Mouse (Mus musculus) adrenal gland, postnatal 0 days (tissue): Measurements from ENCODE around the gene Cnot4. TPM values are rescaled to one million over a fixed set of nuclear protein-coding genes. Genes with fewer than 3 reads are reported as not detected.

Experiments used
- polyA plus RNA-seq: library from polyadenylated mRNA; unstranded; fragments of >200 nt; fragmentation: Nextera tagmentation; extraction: Ambion mirVana; gene quantifications from 2 replicates; pipeline ENCODE4 v1.2.1, GENCODE M21; 2015

Gene Cnot4
- polyA plus RNA-seq = 14.1 and 14.4 TPM in 2 replicates

DNA sequence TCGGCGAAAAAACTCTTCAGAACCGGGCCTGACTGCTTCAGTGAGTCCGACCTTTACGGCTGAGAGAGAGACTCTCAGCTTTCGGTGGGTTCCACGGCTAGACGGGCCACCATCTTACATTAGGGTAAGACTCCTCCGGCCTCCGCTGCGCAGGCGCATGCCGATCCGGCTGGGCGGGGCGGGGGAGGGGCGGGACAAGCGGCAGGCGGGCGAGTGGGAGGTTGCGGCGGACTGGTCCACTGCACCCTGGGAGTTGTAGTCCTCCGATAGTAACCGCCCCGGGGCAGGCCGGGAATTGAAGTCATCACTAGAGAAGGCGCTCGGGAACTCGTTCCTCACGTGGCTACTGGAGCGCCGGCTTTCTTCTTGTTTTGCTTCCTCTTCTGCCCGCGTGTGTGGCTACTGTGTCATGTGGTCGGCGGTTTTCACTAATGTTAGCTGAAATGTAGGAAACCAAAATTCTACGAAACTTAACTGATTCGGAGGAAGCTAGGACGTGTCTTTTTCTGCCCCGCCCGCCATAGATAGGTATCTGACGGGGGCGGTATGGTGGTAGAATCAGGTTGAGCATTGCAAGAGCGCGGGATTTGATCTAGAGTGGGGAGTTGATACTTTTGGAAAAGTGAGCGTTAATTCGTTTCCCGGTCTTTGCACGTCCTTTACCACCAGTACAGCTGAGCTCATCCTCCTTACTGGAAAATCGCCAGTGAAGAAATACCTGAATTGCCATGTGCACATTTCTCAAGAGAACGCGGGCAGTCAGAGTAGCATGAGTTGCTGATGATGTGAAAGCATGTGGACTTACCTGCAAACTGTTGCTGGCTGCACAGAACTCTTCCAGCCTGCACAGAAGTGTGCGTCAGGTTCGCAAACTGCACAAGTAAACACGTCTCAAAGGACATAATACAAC is at the start of gene Cnot4:
Gene Cnot4 (minus strand): TSS at position 146 of the 910 bp plus-strand sequence.

DNA sequence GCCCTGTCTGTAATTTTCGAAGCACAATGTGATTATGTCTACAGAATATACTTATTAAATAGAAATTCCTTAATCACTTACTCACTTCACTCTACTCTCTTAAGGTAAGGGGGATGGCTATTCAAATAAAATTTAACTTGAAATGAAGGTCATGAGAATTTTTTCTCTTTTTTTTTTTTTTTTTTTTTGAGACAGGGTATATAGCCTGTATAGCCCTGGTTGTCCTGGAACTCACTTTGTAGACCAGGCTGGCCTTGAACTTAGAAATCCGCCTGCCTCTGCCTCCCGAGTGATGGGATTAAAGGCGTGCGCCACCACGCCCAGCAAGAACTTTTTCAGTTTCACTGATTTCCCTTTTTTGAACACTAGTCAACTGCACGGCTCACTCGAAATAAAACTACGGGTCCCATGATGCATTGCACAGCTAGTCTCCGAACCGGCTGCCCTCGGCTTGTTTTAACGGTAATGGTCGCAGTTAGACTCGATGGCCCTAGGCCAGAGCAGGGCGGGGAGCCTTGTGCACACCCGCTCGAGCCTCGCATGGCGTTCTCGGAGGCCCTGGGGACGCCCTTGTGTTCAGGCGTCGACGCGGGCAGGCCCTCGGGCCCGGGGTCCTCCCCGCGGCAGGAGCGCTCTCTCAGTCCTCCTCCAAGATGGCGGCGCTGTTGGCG is 43.6 kb upstream of the Cnot4 start, which contains the start of gene Nup205:
Gene Nup205 (plus strand): TSS at position 443 of the 671 bp plus-strand sequence.

DNA sequence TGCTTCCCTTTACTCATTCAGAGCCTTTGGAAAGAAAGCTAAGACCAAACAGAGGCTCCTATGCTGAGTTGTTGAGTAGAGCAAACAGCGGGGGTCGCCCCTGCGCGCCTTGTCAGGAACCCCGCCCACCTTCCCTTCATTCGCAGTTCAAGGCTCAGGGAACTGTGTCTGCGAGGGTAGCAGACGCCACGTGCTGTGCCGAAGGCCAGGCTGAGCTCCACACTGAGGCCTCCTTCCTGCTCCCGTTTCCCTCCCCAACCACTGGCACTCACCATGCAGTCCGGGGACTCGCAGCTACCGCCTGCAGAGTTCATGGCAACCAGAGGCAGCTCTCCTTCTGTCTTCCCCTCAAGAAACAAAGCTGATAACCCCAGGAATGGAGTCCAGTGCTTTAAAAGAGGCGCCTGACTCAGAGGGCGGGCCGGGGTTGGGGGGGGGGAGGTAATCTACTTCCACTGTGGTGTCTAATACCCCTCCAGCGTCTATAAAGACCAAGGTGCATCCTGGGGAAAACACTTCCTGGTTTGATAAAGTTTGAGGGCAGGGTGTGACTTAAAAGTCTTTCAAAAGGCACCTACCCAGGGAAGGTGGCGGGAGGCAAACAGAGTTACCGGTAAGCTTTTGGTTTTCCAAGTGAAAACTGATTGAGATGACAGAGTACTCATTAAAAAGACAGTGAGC is 145.3 kb downstream of the Cnot4 start, which contains the start of gene Slc23a4:
Gene Slc23a4 (minus strand): TSS at position 324 of the 681 bp plus-strand sequence.

Other genes with a start within 250 kb of the Cnot4 start
- gene Wdr91, start 222.8 kb downstream of the Cnot4 start, polyA plus RNA-seq = 7.4 and 8.7 TPM in 2 replicates
- gene Stra8, start 213.6 kb downstream of the Cnot4 start, polyA plus RNA-seq = not detected in 2 replicates
- gene Slc23a4, start 145.3 kb downstream of the Cnot4 start, polyA plus RNA-seq = 0.44 and 0.58 TPM in 2 replicates
- 6.9 and 10.8 TPM in 2 replicates for gene Nup205, start 43.7 kb upstream of the Cnot4 start, polyA plus RNA-seq
- gene Slc13a4, start 174.4 kb upstream of the Cnot4 start, polyA plus RNA-seq = 0.14 and 0.28 TPM in 2 replicates
- 3.0 and 8.9 TPM in 2 replicates for gene Fam180a, start 192.4 kb upstream of the Cnot4 start, polyA plus RNA-seq